Mouse (Mus musculus) forebrain, embryonic 11.5 days (tissue): ENCODE measurements around the gene Cpeb3. TPM values are rescaled to one million over a fixed set of nuclear protein-coding genes. Genes with fewer than 3 reads are reported as not detected.

Experiments used
- ATAC-seq: fragments of 200-750 bp; cut with Nextera tagmentation; replicated peaks from 2 replicates; pipeline ENCODE4 v1.8.0; 2017; ENCODE audit warnings: moderate TSS enrichment; ENCODE audit not compliant: low FRiP score
- DNase-seq: peaks from one replicate; pipeline ENCODE4 v3.0.0-alpha.2; 2017; ENCODE audit warnings: low spot score
- H3K27ac ChIP-seq: fragments of 300-500 bp; sonication (generic); 2 replicates; pipeline ENCODE4 v1.5.1; 2014; ENCODE audit warnings: low read depth, low read length
- H3K27me3 ChIP-seq: fragments of 300-500 bp; sonication (generic); 2 replicates; pipeline ENCODE4 v1.6.1; 2014; ENCODE audit warnings: mild to moderate bottlenecking, low read length, mixed read lengths; ENCODE audit not compliant: control insufficient read depth, insufficient read depth
- H3K36me3 ChIP-seq: fragments of 300-500 bp; sonication (generic); 2 replicates; pipeline ENCODE4 v1.6.1; 2014; ENCODE audit warnings: mild to moderate bottlenecking, low read length, moderate library complexity, mixed read lengths; ENCODE audit not compliant: control insufficient read depth, insufficient read depth
- H3K4me1 ChIP-seq: fragments of 300-500 bp; sonication (generic); replicated peaks from 2 replicates; pipeline ENCODE4 v1.6.1; 2014; ENCODE audit warnings: low read length, mixed read lengths; ENCODE audit not compliant: control insufficient read depth, insufficient read depth
- H3K4me2 ChIP-seq: fragments of 300-500 bp; sonication (generic); 2 replicates; pipeline ENCODE4 v1.6.1; 2014; ENCODE audit warnings: low read depth, mild to moderate bottlenecking, low read length, moderate library complexity, mixed read lengths; ENCODE audit not compliant: severe bottlenecking
- H3K4me3 ChIP-seq: fragments of 300-500 bp; sonication (generic); 2 replicates; pipeline ENCODE4 v1.5.1; 2014; ENCODE audit warnings: low read depth, low read length
- H3K9ac ChIP-seq: fragments of 300-500 bp; sonication (generic); 2 replicates; pipeline ENCODE4 v1.6.1; 2014; ENCODE audit warnings: low read length
- H3K9me3 ChIP-seq: fragments of 300-500 bp; sonication (generic); 2 replicates; pipeline ENCODE4 v1.6.1; 2016; ENCODE audit warnings: low read length, mixed read lengths; ENCODE audit not compliant: control insufficient read depth
- WGBS: fragments of 180-500 bp; shearing (Covaris S2); extraction: QIAGEN DNeasy Blood & Tissue Kit; methylation state at CpG from one replicate; pipeline ENCODE4 v1.1.7; 2014; 5-methylcytosine and 5-hydroxymethylcytosine counted together
- polyA plus RNA-seq: library from polyadenylated mRNA; unstranded; fragments of >200 nt; fragmentation: Nextera tagmentation; extraction: Ambion mirVana; gene quantifications from 2 replicates; pipeline ENCODE4 v1.2.1, GENCODE M21; 2014

The Cpeb3 gene
- polyA plus RNA-seq, 1 experiment from 2014 or later, result 2.4 TPM

GRCm38 (mm10) chr19:37016890-37017289 lies 191.5 kb downstream of the Cpeb3 start:
- Histone ChIP-seq H3K27ac (no peak overlapping the region), H3K4me2 (no peak overlapping the region), H3K9ac (no peak overlapping the region), H3K9me3 (no peaks in the 10 kb centered on the region), H3K36me3 (no peaks in the 10 kb centered on the region), H3K27me3 (no peaks in the 10 kb centered on the region), H3K4me3 (no peak overlapping the region), H3K4me1 (no peaks in the 10 kb centered on the region)
- WGBS, result 95% methylated on average over 6 of the region's 6 CpGs
- no peak for ATAC-seq
- no peak for DNase-seq

GRCm38 (mm10) chr19:37014173-37014939 lies 194.0 kb downstream of the Cpeb3 start:
- DNase-seq (no peak), ATAC-seq (no peak)
- H3K4me3 ChIP-seq, result no peak overlapping the region
- no peak overlapping the region for H3K9ac ChIP-seq
- H3K4me1 ChIP-seq, result no peaks in the 10 kb centered on the region
- H3K27ac ChIP-seq, result no peak overlapping the region
- WGBS, result 90% methylated on average over 8 of the region's 8 CpGs
- no peaks in the 10 kb centered on the region for H3K9me3 ChIP-seq
- H3K4me2 ChIP-seq, result no peak overlapping the region
- H3K36me3 ChIP-seq, result peaks cover 3% of the 10 kb centered on the region
- H3K27me3 ChIP-seq, result no peaks in the 10 kb centered on the region

- DNase-seq (no peak), ATAC-seq (no peak)
- Histone ChIP-seq H3K4me1 (no peaks in the 10 kb centered on the region), H3K9me3 (no peaks in the 10 kb centered on the region), H3K4me3 (no peak overlapping the region), H3K4me2 (no peak overlapping the region), H3K27ac (no peak overlapping the region), H3K27me3 (no peaks in the 10 kb centered on the region), H3K9ac (no peak overlapping the region), H3K36me3 (peaks cover 3% of the 10 kb centered on the region)
- 94% methylated on average over 6 of the region's 6 CpGs for WGBS
These were observed 194.9 kb downstream of the Cpeb3 start for GRCm38 (mm10) chr19:37013461-37013860.

GRCm38 (mm10) chr19:37009878-37010281 lies 198.5 kb downstream of the Cpeb3 start:
- Histone ChIP-seq H3K4me1 (no peaks in the 10 kb centered on the region), H3K4me3 (no peak overlapping the region), H3K27ac (no peak overlapping the region), H3K9me3 (no peaks in the 10 kb centered on the region), H3K4me2 (no peak overlapping the region), H3K9ac (no peak overlapping the region), H3K36me3 (peaks cover 3% of the 10 kb centered on the region), H3K27me3 (no peaks in the 10 kb centered on the region)
- no peak for ATAC-seq
- WGBS, result 94% methylated on average over 3 of the region's 3 CpGs
- DNase-seq, result no peak

- WGBS, result 90% methylated on average over 5 of the region's 5 CpGs
These were observed 203.8 kb downstream of the Cpeb3 start for GRCm38 (mm10) chr19:37004557-37004956.

More at GRCm38 (mm10) chr19:37004557-37004956, 203.8 kb downstream of the Cpeb3 start:
- H3K36me3 ChIP-seq, result no peaks in the 10 kb centered on the region; the same call in 1 of the 2 replicates
- ATAC-seq, result no peak
- H3K4me1 ChIP-seq, result no peaks in the 10 kb centered on the region
- H3K4me3 ChIP-seq, result no peak overlapping the region
- no peak overlapping the region for H3K9ac ChIP-seq
- H3K27ac ChIP-seq, result no peak overlapping the region
- H3K27me3 ChIP-seq, result no peaks in the 10 kb centered on the region
- H3K4me2 ChIP-seq, result no peak overlapping the region
- H3K9me3 ChIP-seq, result no peaks in the 10 kb centered on the region
- no peak for DNase-seq

Other genes starting within 250 kb of the Cpeb3 start
- 146 and 165 TPM in 2 replicates for gene March5, start 1.1 kb downstream of the Cpeb3 start, polyA plus RNA-seq
- gene Ide, start 129.3 kb upstream of the Cpeb3 start, polyA plus RNA-seq, result 64.7 and 71.6 TPM in 2 replicates
- 112 and 121 TPM in 2 replicates for gene Kif11, start 167.8 kb upstream of the Cpeb3 start, polyA plus RNA-seq
- gene Hhex, start 226.2 kb upstream of the Cpeb3 start, polyA plus RNA-seq, result 4.5 and 5.1 TPM in 2 replicates